Mouse (Mus musculus) CH12.LX (cell line): ENCODE measurements around the gene Pld1. TPM values are rescaled to one million over a fixed set of nuclear protein-coding genes. Genes with fewer than 3 reads are reported as not detected.

Experiments
- DNase-seq: peaks from one replicate; pipeline ENCODE4 v3.0.0-alpha.2; 2013; ENCODE audit errors: extremely low read depth
- H3K27ac ChIP-seq: 2 replicates; pipeline ENCODE4 v1.5.1; 2012; ENCODE audit warnings: low read depth, mild to moderate bottlenecking, control low read depth, moderate library complexity; ENCODE audit not compliant: insufficient read depth
- H3K27me3 ChIP-seq: replicated peaks from 2 replicates; pipeline ENCODE3; 2012; ENCODE audit warnings: inconsistent platforms
- H3K36me3 ChIP-seq, 2 experiments: replicated peaks in 1 of 2; 2 replicates each; pipeline versions ENCODE3 to v1.6.1; 2012; ENCODE audit warnings: inconsistent platforms in 1 of 2, low read length in 1 of 2, mild to moderate bottlenecking in 1 of 2, mixed read lengths in 1 of 2, moderate library complexity in 1 of 2; ENCODE audit not compliant: control insufficient read depth in 1 of 2, insufficient read depth in 1 of 2
- H3K4me1 ChIP-seq, 2 experiments: 2 replicates each; pipeline ENCODE4 v1.6.1; 2012; ENCODE audit warnings: inconsistent platforms in 1 of 2, moderate library complexity in 1 of 2; ENCODE audit not compliant: insufficient read depth in 2 of 2, control insufficient read depth in 1 of 2
- H3K4me2 ChIP-seq: 2 replicates; pipeline ENCODE4 v1.6.1; 2012; ENCODE audit warnings: low read depth, mild to moderate bottlenecking, control low read depth; ENCODE audit not compliant: poor library complexity, insufficient read depth, severe bottlenecking
- H3K4me3 ChIP-seq, 3 experiments: fragments of 150-350 bp in 1 of 3; sonication (generic) in 1 of 3; replicated peaks in 1 of 3; 2 replicates each; pipeline versions ENCODE3 to v1.5.1; 2011 to 2012; ENCODE audit warnings: low read depth in 2 of 3, low read length in 2 of 3, mild to moderate bottlenecking in 2 of 3, moderate library complexity in 2 of 3, control low read depth in 1 of 3, improper control_type of control experiment in 1 of 3, inconsistent platforms in 1 of 3, mixed read lengths in 1 of 3; ENCODE audit not compliant: poor library complexity in 1 of 3
- H3K79me2 ChIP-seq: replicated peaks from 2 replicates; pipeline ENCODE4 v1.6.1; 2012; ENCODE audit warnings: mild to moderate bottlenecking, moderate library complexity; ENCODE audit not compliant: control insufficient read depth, poor library complexity, insufficient read depth, severe bottlenecking; ENCODE audit errors: extremely low read depth
- H3K9ac ChIP-seq: 2 replicates; pipeline ENCODE4 v1.6.1; 2012; ENCODE audit warnings: low read depth, mild to moderate bottlenecking, control low read depth, moderate library complexity; ENCODE audit not compliant: insufficient read depth
- H3K9me3 ChIP-seq: replicated peaks from 2 replicates; pipeline ENCODE3; 2012; ENCODE audit warnings: low read length, inconsistent platforms, mixed read lengths
- CHD1 ChIP-seq: IDR thresholded peaks from 2 replicates; pipeline ENCODE4 v1.6.1; 2012; ENCODE audit warnings: low read depth, low read length, improper control_type of control experiment, inconsistent platforms
- E2F4 ChIP-seq: IDR thresholded peaks from 2 replicates; pipeline ENCODE4 v1.6.1; 2011; ENCODE audit warnings: low read depth, low read length, improper control_type of control experiment; ENCODE audit not compliant: insufficient replicate concordance
- ELF1 ChIP-seq: IDR thresholded peaks from 2 replicates; pipeline ENCODE4 v1.6.1; 2014; ENCODE audit warnings: low read depth, mild to moderate bottlenecking, inconsistent platforms, low read length, improper control_type of control experiment
- EP300 ChIP-seq: IDR thresholded peaks from 2 replicates; pipeline ENCODE4 v1.6.1; 2011; ENCODE audit warnings: low read length, improper control_type of control experiment
- ETS1 ChIP-seq: conservative IDR thresholded peaks from 2 replicates; pipeline ENCODE4 v1.6.1; 2012; ENCODE audit warnings: low read depth, mild to moderate bottlenecking, inconsistent platforms, low read length, improper control_type of control experiment, moderate library complexity
- HCFC1 ChIP-seq: IDR thresholded peaks from 2 replicates; pipeline ENCODE4 v1.6.1; 2012; ENCODE audit warnings: low read depth, mild to moderate bottlenecking, inconsistent platforms, low read length, improper control_type of control experiment
- IRF4 ChIP-seq: IDR thresholded peaks from 2 replicates; pipeline ENCODE4 v1.6.1; 2014; ENCODE audit warnings: low read depth, mild to moderate bottlenecking, inconsistent platforms, low read length, improper control_type of control experiment
- MAX ChIP-seq: IDR thresholded peaks from 2 replicates; pipeline ENCODE4 v1.6.1; 2011; ENCODE audit warnings: low read length, improper control_type of control experiment
- MAZ ChIP-seq: IDR thresholded peaks from 2 replicates; pipeline ENCODE4 v1.6.1; 2012; ENCODE audit warnings: low read depth, mild to moderate bottlenecking, inconsistent platforms, low read length, improper control_type of control experiment, moderate library complexity
- MYC ChIP-seq: IDR thresholded peaks from 2 replicates; pipeline ENCODE4 v1.6.1; 2011; ENCODE audit warnings: low read depth, mild to moderate bottlenecking, improper control_type of control experiment, low read length
- NELFE ChIP-seq: IDR thresholded peaks from 2 replicates; pipeline ENCODE4 v1.6.1; 2011; ENCODE audit warnings: low read depth, low read length, improper control_type of control experiment
- PAX5 ChIP-seq: IDR thresholded peaks from 2 replicates; pipeline ENCODE4 v1.6.1; 2012; ENCODE audit warnings: low read length, inconsistent platforms, mixed read lengths
- POLR2A ChIP-seq: IDR thresholded peaks from 2 replicates; pipeline ENCODE4 v1.6.1; 2011; ENCODE audit warnings: low read depth, mild to moderate bottlenecking, improper control_type of control experiment, low read length
- POLR2AphosphoS2 ChIP-seq: IDR thresholded peaks from 2 replicates; pipeline ENCODE4 v1.6.1; 2011; ENCODE audit warnings: low read depth, low read length, improper control_type of control experiment
- RAD21 ChIP-seq: IDR thresholded peaks from 2 replicates; pipeline ENCODE4 v1.6.1; 2011; ENCODE audit warnings: low read depth, mild to moderate bottlenecking, low read length, improper control_type of control experiment, moderate library complexity
- RCOR1 ChIP-seq: conservative IDR thresholded peaks from 2 replicates; pipeline ENCODE4 v1.6.1; 2012; ENCODE audit warnings: low read depth, mild to moderate bottlenecking, inconsistent platforms, low read length, improper control_type of control experiment
- SIN3A ChIP-seq: IDR thresholded peaks from 2 replicates; pipeline ENCODE4 v1.6.1; 2012; ENCODE audit warnings: low read length, improper control_type of control experiment, inconsistent platforms
- TBP ChIP-seq: conservative IDR thresholded peaks from 2 replicates; pipeline ENCODE4 v1.6.1; 2011; ENCODE audit warnings: low read depth, low read length, improper control_type of control experiment
- TCF12 ChIP-seq: IDR thresholded peaks from 2 replicates; pipeline ENCODE4 v1.6.1; 2014; ENCODE audit warnings: low read depth, mild to moderate bottlenecking, inconsistent platforms, low read length, improper control_type of control experiment
- UBTF ChIP-seq: IDR thresholded peaks from 2 replicates; pipeline ENCODE4 v1.6.1; 2012; ENCODE audit warnings: low read depth, mild to moderate bottlenecking, inconsistent platforms, low read length, improper control_type of control experiment, moderate library complexity
- USF1 ChIP-seq: IDR thresholded peaks from 2 replicates; pipeline ENCODE4 v1.6.1; 2014; ENCODE audit warnings: low read depth, mild to moderate bottlenecking, inconsistent platforms, low read length, improper control_type of control experiment
- USF2 ChIP-seq: conservative IDR thresholded peaks from 2 replicates; pipeline ENCODE4 v1.6.1; 2011; ENCODE audit warnings: low read depth, low read length, improper control_type of control experiment
- ZKSCAN1 ChIP-seq: IDR thresholded peaks from 2 replicates; pipeline ENCODE4 v1.6.1; 2012; ENCODE audit warnings: low read depth, inconsistent platforms, low read length, improper control_type of control experiment, borderline replicate concordance
- ZNF384 ChIP-seq: IDR thresholded peaks from 2 replicates; pipeline ENCODE4 v1.6.1; 2012; ENCODE audit warnings: low read depth, low read length, improper control_type of control experiment, inconsistent platforms
- dilution Hi-C: fragments of 300-500 bp; cut with MboI; formaldehyde crosslinking; loops from 2 replicates; pipeline ENCODE4 v1.14.3; 2020; ENCODE audit warnings: low sequenced_read_pairs; ENCODE audit not compliant: extremely low pct_unique_long_range_greater_than_20kb, extremely low pct_ligation_motif_present
- in situ Hi-C: fragments of 300-500 bp; cut with MboI; formaldehyde crosslinking; loops from 3 replicates; pipeline ENCODE4 v1.14.3; 2019; ENCODE audit warnings: low sequenced_read_pairs, low pct_ligation_motif_present, low pct_unique_long_range_greater_than_20kb, mixed read lengths
- polyA plus RNA-seq: library from polyadenylated mRNA; unstranded; fragments of >175 nt; gene quantifications from 2 replicates; pipeline ENCODE4 v1.2.1, GENCODE M21; 2012; ENCODE audit warnings: low read depth; ENCODE audit not compliant: insufficient read length
- total RNA-seq, 2 experiments: library from RNA; depleted of rRNA; stranded (reverse); fragments of 300-350 nt in 1 of 2; fragments of >200 nt in 1 of 2; gene quantifications; 2 replicates each; pipeline ENCODE4 v1.2.3; 2012 to 2014

The Pld1 gene
- total and polyA plus RNA-seq, 3 experiments = not detected

DNA sequence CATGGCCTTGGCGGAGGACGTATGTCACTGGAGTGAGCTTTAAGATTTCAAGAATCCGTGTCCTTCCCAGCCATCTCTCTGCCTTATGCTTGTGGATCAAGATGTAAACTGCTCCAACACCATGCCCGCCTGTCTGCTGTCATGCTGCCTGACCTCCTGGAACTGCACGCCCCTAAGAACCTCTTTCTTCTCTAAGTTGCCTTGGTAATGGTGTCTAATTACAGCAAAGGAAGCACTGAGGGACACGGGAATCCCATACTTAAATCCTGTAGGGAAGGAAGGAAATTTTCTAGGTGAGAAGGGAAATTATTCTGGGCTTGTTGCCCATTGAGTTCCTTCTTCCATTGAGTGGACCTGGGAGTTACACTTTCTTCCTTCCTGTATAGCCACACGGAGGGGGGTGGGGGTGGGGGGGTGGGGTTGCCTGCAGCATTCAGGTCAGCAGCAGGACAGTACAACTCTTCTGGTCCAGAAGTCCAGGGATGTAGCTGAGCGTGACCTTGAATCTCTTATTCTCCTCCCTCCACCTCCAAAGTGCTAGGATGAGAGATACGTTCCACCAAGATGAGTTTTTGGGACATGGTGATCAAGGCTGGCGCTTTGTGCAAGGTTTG lies 38.5 kb downstream of the Pld1 start:
- H3K27ac ChIP-seq = no peak overlapping the region
- H3K4me2 ChIP-seq = no peak overlapping the region
- H3K9me3 ChIP-seq = peaks cover 71% of the 10 kb centered on the region
- H3K9ac ChIP-seq = no peak overlapping the region
- in situ Hi-C loops = no loop called here
- dilution Hi-C loops = no loop called here
- no peaks in the 10 kb centered on the region for H3K79me2 ChIP-seq
- H3K4me1 ChIP-seq = no peaks in the 10 kb centered on the region
- no peaks in the 10 kb centered on the region for H3K36me3 ChIP-seq
- no peak for DNase-seq
- no peaks in the 10 kb centered on the region for H3K27me3 ChIP-seq
- H3K4me3 ChIP-seq = no peak overlapping the region
- TF ChIP-seq E2F4 = no peak
- TF ChIP-seq MAZ = no peak
- TF ChIP-seq ZNF384 = no peak
- no peak for TF ChIP-seq SIN3A
- TF ChIP-seq TCF12 = no peak
- no peak for TF ChIP-seq IRF4

DNA sequence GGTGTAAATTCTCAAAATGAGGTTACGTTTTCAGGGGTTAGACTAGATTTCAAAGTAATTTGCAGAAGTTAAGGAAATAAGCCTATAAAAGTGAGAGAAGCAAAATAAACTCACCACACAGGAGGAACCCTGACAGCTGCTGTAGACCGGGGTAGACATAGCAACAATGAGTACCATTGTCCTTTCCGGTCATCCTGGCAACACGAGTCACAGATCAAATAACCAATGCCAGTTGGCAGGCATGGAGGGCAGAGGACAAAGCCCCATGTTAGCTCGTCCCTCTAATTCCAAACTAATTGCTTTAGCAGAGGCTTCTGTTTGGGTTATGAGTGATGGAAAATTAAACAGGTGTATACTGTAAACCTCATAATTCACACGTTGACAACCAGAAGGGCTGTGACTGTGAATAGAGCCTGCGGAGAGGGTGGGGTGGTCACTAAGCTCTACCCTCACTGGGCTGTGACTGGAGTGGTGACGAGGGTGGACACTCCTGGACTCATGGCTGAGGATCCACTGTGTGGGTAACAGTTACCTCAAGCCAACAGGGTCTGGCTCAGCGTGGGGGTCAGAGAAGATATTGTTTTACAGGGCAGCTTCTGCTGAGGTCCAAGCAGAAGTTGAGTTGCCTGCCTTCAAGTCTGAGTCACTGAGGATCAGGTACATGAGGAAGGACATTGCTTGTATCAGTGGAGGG lies 39.7 kb downstream of the Pld1 start:
- in situ Hi-C loops (no loop called here), dilution Hi-C loops (no loop called here)
- H3K36me3 ChIP-seq = no peaks in the 10 kb centered on the region
- no peak overlapping the region for H3K4me2 ChIP-seq
- no peak overlapping the region for H3K4me3 ChIP-seq
- H3K4me1 ChIP-seq = no peaks in the 10 kb centered on the region
- H3K27ac ChIP-seq = no peak overlapping the region
- H3K9ac ChIP-seq = no peak overlapping the region
- H3K27me3 ChIP-seq = no peaks in the 10 kb centered on the region
- DNase-seq = no peak
- TF ChIP-seq SIN3A = no peak
- TF ChIP-seq E2F4 = no peak
- no peak for TF ChIP-seq TBP
- no peak for TF ChIP-seq ETS1
- no peak for TF ChIP-seq IRF4
- no peak for TF ChIP-seq POLR2A
- TF ChIP-seq UBTF = no peak
- TF ChIP-seq MAZ = no peak
- peaks cover 71% of the 10 kb centered on the region for H3K9me3 ChIP-seq
- no peaks in the 10 kb centered on the region for H3K79me2 ChIP-seq

DNA sequence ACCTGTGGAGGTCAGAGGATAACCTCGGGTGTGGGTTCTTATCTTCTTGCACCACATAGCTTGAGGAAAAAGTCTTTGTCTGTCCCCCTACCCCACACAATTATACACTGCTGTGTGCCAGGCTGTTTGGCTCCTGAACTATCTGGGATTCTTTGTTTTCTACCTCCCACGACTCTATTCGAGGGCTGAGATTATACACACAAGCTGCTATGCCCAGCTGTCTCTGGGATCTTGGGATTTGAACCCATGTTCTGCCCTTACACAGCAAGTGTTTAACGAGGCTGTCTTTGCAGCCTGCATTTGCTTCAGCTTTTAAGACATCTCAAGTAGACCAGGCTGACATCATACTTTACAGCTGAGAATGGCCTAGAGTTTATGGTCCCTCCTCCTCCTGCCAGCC lies 43.1 kb downstream of the Pld1 start:
- Histone ChIP-seq H3K4me2 (no peak overlapping the region), H3K9me3 (peaks cover 60% of the 10 kb centered on the region), H3K36me3 (no peaks in the 10 kb centered on the region), H3K9ac (no peak overlapping the region), H3K4me3 (no peak overlapping the region), H3K79me2 (no peaks in the 10 kb centered on the region), H3K27ac (no peak overlapping the region), H3K27me3 (no peaks in the 10 kb centered on the region), H3K4me1 (no peaks in the 10 kb centered on the region)
- in situ Hi-C loops (no loop called here), dilution Hi-C loops (no loop called here)
- no peak for DNase-seq
- no peak for TF ChIP-seq CHD1
- TF ChIP-seq USF2 = no peak
- no peak for TF ChIP-seq POLR2A
- TF ChIP-seq POLR2AphosphoS2 = no peak
- TF ChIP-seq E2F4 = no peak
- no peak for TF ChIP-seq HCFC1
- TF ChIP-seq MAZ = no peak
- TF ChIP-seq MYC = no peak
- no peak for TF ChIP-seq USF1
- TF ChIP-seq ETS1 = no peak
- no peak for TF ChIP-seq ZNF384
- no peak for TF ChIP-seq EP300
- no peak for TF ChIP-seq RAD21
- TF ChIP-seq ELF1 = no peak
- no peak for TF ChIP-seq MAX
- no peak for TF ChIP-seq NELFE
- no peak for TF ChIP-seq ZKSCAN1
- no peak for TF ChIP-seq PAX5
- no peak for TF ChIP-seq RCOR1
